Mouse (Mus musculus) heart, adult 2 months (tissue): ENCODE data around the gene B4galt1.

Source experiments
- CTCF ChIP-seq: fragments of 200-600 bp; IDR thresholded peaks from 2 replicates; pipeline ENCODE4 v1.8.1; 2022; ENCODE audit warnings: antibody characterized with exemption, mild to moderate bottlenecking, moderate library complexity
- EP300 ChIP-seq: fragments of 200-500 bp; IDR thresholded peaks from 2 replicates; pipeline ENCODE4 v1.6.1; 2011; ENCODE audit warnings: low read depth, low read length, control low read depth; ENCODE audit not compliant: insufficient read depth
- POLR2A ChIP-seq: fragments of 200-500 bp; IDR thresholded peaks from 2 replicates; pipeline ENCODE4 v1.6.1; 2011; ENCODE audit warnings: mild to moderate bottlenecking, low read depth, low read length, control low read depth; ENCODE audit not compliant: insufficient read depth

- TF ChIP-seq POLR2A: no peak
- TF ChIP-seq CTCF: no peak
- no peak for TF ChIP-seq EP300
Observed at GRCm38 (mm10) chr4:40757157-40757779, 96.5 kb downstream of the B4galt1 start.
